In the genomic region with DNA sequence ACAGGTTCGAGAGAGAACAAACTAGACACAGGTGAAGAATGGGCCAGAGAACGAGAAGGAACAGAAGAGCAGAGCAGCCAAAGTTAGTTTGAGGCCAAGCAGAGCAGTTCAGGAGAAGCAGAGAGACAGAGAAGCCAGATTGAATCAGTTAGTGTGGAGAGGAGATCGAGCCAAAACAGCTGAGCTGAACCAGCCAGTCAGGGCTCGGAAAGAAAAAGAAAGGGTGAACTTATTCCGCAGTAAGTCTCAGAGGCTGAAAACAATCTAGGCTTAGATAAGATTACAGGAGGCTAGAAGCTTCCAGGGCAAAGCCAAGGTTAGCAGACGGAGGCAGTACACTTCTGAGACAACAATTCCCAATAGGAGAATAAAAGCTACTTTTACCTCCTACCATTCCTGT, we compare ENCODE assay signal across 13 mouse cellular contexts. TPM values are rescaled to one million over a fixed set of nuclear protein-coding genes. Genes with fewer than 3 reads are reported as not detected.
DNase-seq lines count a peak whose midpoint lies in the region; ATAC-seq lines count a peak whose summit lies in the region.
"Had no signal": no experiment of that assay in that cellular context is flagged by ENCODE, and none has a peak within 500 bp of the region (broad histone marks: within the 10 kb centered on the region; RNA-seq: fewer than 3 reads in every experiment).

No protein-coding gene starts in this region.

- WGBS in midbrain, embryonic 11.5 days, result 91% methylated on average over 6 of the region's 6 CpGs
- 85% methylated on average over 6 of the region's 6 CpGs for WGBS in midbrain, embryonic 13.5 days
- 68% methylated on average over 6 of the region's 6 CpGs for WGBS in intestine, embryonic 15.5 days
- 67% methylated on average over 6 of the region's 6 CpGs for WGBS in stomach, embryonic 15.5 days

- no peaks in the 10 kb centered on the region for H3K36me3 ChIP-seq in midbrain, embryonic 11.5 days (ENCODE audit: control insufficient read depth, insufficient read depth, low read length)
- H3K36me3 ChIP-seq in midbrain, embryonic 13.5 days, result peaks cover 23% of the 10 kb centered on the region
- H3K36me3 ChIP-seq in intestine, embryonic 15.5 days, result no peaks in the 10 kb centered on the region
- H3K36me3 ChIP-seq in stomach, embryonic 15.5 days, result no peaks in the 10 kb centered on the region

- H3K27me3 ChIP-seq in midbrain, embryonic 11.5 days (ENCODE audit: control insufficient read depth, insufficient read depth, low read length), result no peaks in the 10 kb centered on the region
- no peaks in the 10 kb centered on the region for H3K27me3 ChIP-seq in midbrain, embryonic 13.5 days
- H3K27me3 ChIP-seq in intestine, embryonic 15.5 days (replicated peaks), result no peaks in the 10 kb centered on the region
- H3K27me3 ChIP-seq in stomach, embryonic 15.5 days (replicated peaks), result no peaks in the 10 kb centered on the region

- H3K4me1 ChIP-seq in midbrain, embryonic 11.5 days (ENCODE audit: control insufficient read depth, insufficient read depth, low read length), result no peaks in the 10 kb centered on the region
- no peaks in the 10 kb centered on the region for H3K4me1 ChIP-seq in midbrain, embryonic 13.5 days (replicated peaks)
- H3K4me1 ChIP-seq in intestine, embryonic 15.5 days (replicated peaks), result no peaks in the 10 kb centered on the region
- no peaks in the 10 kb centered on the region for H3K4me1 ChIP-seq in stomach, embryonic 15.5 days
- H3K4me1 ChIP-seq: hindbrain, embryonic 10.5 days had no signal

- DNase-seq in adrenal gland, postnatal 14 days, result peak; percentile 38
- DNase-seq in adrenal gland, postnatal 25 days, result no peak
- DNase-seq in midbrain, embryonic 11.5 days (ENCODE audit: low spot score, missing footprints), result peak; percentile 6
- DNase-seq in right cerebral cortex, adult 18-20 months, result no peak
- no peak for DNase-seq in MN1 (ENCODE audit: low spot score)
- DNase-seq: cerebellum, adult 2 months; lung, postnatal 36 days; right cerebral cortex, postnatal 4 days had no signal

- no peaks in the 10 kb centered on the region for H3K9me3 ChIP-seq in midbrain, embryonic 11.5 days (ENCODE audit: control insufficient read depth, low read length)
- no peaks in the 10 kb centered on the region for H3K9me3 ChIP-seq in midbrain, embryonic 13.5 days
- H3K9me3 ChIP-seq in intestine, embryonic 15.5 days, result no peaks in the 10 kb centered on the region
- H3K9me3 ChIP-seq in stomach, embryonic 15.5 days, result no peaks in the 10 kb centered on the region
- H3K9me3 ChIP-seq: hindbrain, embryonic 10.5 days had no signal

- ATAC-seq in midbrain, embryonic 11.5 days (ENCODE audit: low FRiP score), result no peak
- no peak for ATAC-seq in midbrain, embryonic 13.5 days
- ATAC-seq in intestine, embryonic 15.5 days, result peak; percentile 77
- peak; percentile 47; the same call in 1 of the 2 replicates for ATAC-seq in stomach, embryonic 15.5 days (ENCODE audit: insufficient read depth, low FRiP score, low read depth)

- no peak overlapping the region for H3K27ac ChIP-seq in midbrain, embryonic 11.5 days (ENCODE audit: low read depth, low read length)
- H3K27ac ChIP-seq in midbrain, embryonic 13.5 days, result no peak overlapping the region
- peak overlapping the region; percentile 29; the same call in 1 of the 2 replicates for H3K27ac ChIP-seq in intestine, embryonic 15.5 days
- H3K27ac ChIP-seq in stomach, embryonic 15.5 days, result peak overlapping the region; percentile 72
- H3K27ac ChIP-seq: hindbrain, embryonic 10.5 days had no signal

- H3K9ac ChIP-seq in midbrain, embryonic 11.5 days (ENCODE audit: low read length), result no peak overlapping the region
- H3K9ac ChIP-seq in midbrain, embryonic 13.5 days (replicated peaks), result no peak overlapping the region
- H3K9ac ChIP-seq in intestine, embryonic 15.5 days, result no peak overlapping the region
- no peak overlapping the region for H3K9ac ChIP-seq in stomach, embryonic 15.5 days

- no peak overlapping the region for H3K4me2 ChIP-seq in midbrain, embryonic 11.5 days
- no peak overlapping the region for H3K4me2 ChIP-seq in midbrain, embryonic 13.5 days (replicated peaks)
- H3K4me2 ChIP-seq in intestine, embryonic 15.5 days (replicated peaks), result no peak overlapping the region
- no peak overlapping the region for H3K4me2 ChIP-seq in stomach, embryonic 15.5 days

- H3K4me3 ChIP-seq in midbrain, embryonic 11.5 days (ENCODE audit: low read depth, low read length), result no peak overlapping the region
- H3K4me3 ChIP-seq in midbrain, embryonic 13.5 days (replicated peaks), result no peak overlapping the region
- H3K4me3 ChIP-seq in intestine, embryonic 15.5 days (replicated peaks), result no peak overlapping the region
- no peak overlapping the region for H3K4me3 ChIP-seq in stomach, embryonic 15.5 days (replicated peaks)
- H3K4me3 ChIP-seq: hindbrain, embryonic 10.5 days had no signal

RNA-seq across cellular contexts. Expression of a gene that starts 21.9 kb away (rescaled TPM):
- 20.6 and 24.6 TPM in 2 replicates for total RNA-seq in adrenal gland, postnatal 14 days (2021)
- total RNA-seq in adrenal gland, postnatal 25 days (2021), result 15.7 and 19.2 TPM in 2 replicates
- 26.6 and 27.1 TPM in 2 replicates for polyA plus RNA-seq in midbrain, embryonic 11.5 days (2014; fragmentation: Nextera tagmentation; extraction: Ambion mirVana)
- 19.9 and 22.4 TPM in 2 replicates for polyA plus RNA-seq in midbrain, embryonic 13.5 days (2015; fragmentation: Nextera tagmentation; extraction: Ambion mirVana)
- 90.0 and 91.6 TPM in 2 replicates for polyA plus RNA-seq in intestine, embryonic 15.5 days (2015; fragmentation: Nextera tagmentation; extraction: Ambion mirVana)
- polyA plus RNA-seq in stomach, embryonic 15.5 days (2015; fragmentation: Nextera tagmentation; extraction: Ambion mirVana), result 83.0 and 84.0 TPM in 2 replicates

RNA-seq across cellular contexts. Expression of a gene that starts 36.4 kb away (rescaled TPM):
- total RNA-seq in adrenal gland, postnatal 14 days (2021), result 79.0 and 117 TPM in 2 replicates
- 62.5 and 73.2 TPM in 2 replicates for total RNA-seq in adrenal gland, postnatal 25 days (2021)
- polyA plus RNA-seq in midbrain, embryonic 11.5 days (2014; fragmentation: Nextera tagmentation; extraction: Ambion mirVana), result 308 and 312 TPM in 2 replicates
- polyA plus RNA-seq in midbrain, embryonic 13.5 days (2015; fragmentation: Nextera tagmentation; extraction: Ambion mirVana), result 319 and 332 TPM in 2 replicates
- 362 and 375 TPM in 2 replicates for polyA plus RNA-seq in intestine, embryonic 15.5 days (2015; fragmentation: Nextera tagmentation; extraction: Ambion mirVana)
- 363 and 395 TPM in 2 replicates for polyA plus RNA-seq in stomach, embryonic 15.5 days (2015; fragmentation: Nextera tagmentation; extraction: Ambion mirVana)

RNA-seq across cellular contexts. Expression of a gene that starts 37.8 kb away (rescaled TPM):
- not detected in 2 replicates for total RNA-seq in adrenal gland, postnatal 14 days (2021)
- not detected in 2 replicates for total RNA-seq in adrenal gland, postnatal 25 days (2021)
- polyA plus RNA-seq in midbrain, embryonic 11.5 days (2014; fragmentation: Nextera tagmentation; extraction: Ambion mirVana), result not detected in 2 replicates
- not detected in 2 replicates for polyA plus RNA-seq in midbrain, embryonic 13.5 days (2015; fragmentation: Nextera tagmentation; extraction: Ambion mirVana)
- polyA plus RNA-seq in intestine, embryonic 15.5 days (2015; fragmentation: Nextera tagmentation; extraction: Ambion mirVana), result not detected in 2 replicates
- not detected in 2 replicates for polyA plus RNA-seq in stomach, embryonic 15.5 days (2015; fragmentation: Nextera tagmentation; extraction: Ambion mirVana)
- total RNA-seq: layer of hippocampus, postnatal 25 days had no signal
- polyA plus RNA-seq: cerebellum, adult 2 months; hindbrain, embryonic 10.5 days had no signal

Comparison
In these comparisons a context has a peak if more than half of its experiments do, and no peak if none do; other contexts are left out.
1. DNase-seq: peak in adrenal gland, postnatal 14 days (single experiment) and midbrain, embryonic 11.5 days (single experiment); none in adrenal gland, postnatal 25 days (single experiment), right cerebral cortex, adult 18-20 months (single experiment) and MN1 (single experiment).
2. ATAC-seq: peak in intestine, embryonic 15.5 days (single experiment) and stomach, embryonic 15.5 days (single experiment); none in midbrain, embryonic 11.5 days (single experiment) and midbrain, embryonic 13.5 days (single experiment).
3. H3K27ac ChIP-seq: peak in intestine, embryonic 15.5 days (single experiment) and stomach, embryonic 15.5 days (single experiment); none in midbrain, embryonic 11.5 days (single experiment) and midbrain, embryonic 13.5 days (single experiment).